Mouse (Mus musculus) regulatory T cell (primary cell): Measurements from ENCODE around the gene Ifnb1.

Experiments used
- in situ Hi-C: fragments of 300-600 bp; cut with MboI, MseI; formaldehyde crosslinking; loops from one replicate; pipeline ENCODE4 v1.15.1; 2025; ENCODE audit warnings: high pct_unique_total_duplicates

Gene Ifnb1

GRCm38 (mm10) chr4:88513743-88514142 lies 8.8 kb downstream of the Ifnb1 start:
- in situ Hi-C loops = no loop called here

DNA sequence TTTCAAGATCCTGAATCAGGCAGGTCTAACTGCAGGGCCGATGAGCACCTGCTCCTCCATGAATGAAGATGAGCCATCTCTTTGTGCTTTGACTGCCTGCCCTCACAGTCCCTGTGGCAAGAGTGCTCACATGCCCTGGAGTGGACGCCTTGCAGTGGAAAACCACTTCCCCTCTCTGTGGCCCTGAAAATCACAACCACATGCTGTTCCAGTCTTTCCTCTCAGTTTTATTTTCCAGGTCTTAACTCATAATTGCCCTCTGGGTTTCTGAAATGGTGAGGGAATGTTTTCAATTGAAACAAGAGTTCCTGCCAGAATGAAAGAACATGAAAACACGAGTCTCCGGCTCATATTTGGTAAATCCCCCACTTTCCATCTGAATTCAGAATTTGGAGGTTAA lies 18.8 kb downstream of the Ifnb1 start:
- in situ Hi-C loops = no loop called here

DNA sequence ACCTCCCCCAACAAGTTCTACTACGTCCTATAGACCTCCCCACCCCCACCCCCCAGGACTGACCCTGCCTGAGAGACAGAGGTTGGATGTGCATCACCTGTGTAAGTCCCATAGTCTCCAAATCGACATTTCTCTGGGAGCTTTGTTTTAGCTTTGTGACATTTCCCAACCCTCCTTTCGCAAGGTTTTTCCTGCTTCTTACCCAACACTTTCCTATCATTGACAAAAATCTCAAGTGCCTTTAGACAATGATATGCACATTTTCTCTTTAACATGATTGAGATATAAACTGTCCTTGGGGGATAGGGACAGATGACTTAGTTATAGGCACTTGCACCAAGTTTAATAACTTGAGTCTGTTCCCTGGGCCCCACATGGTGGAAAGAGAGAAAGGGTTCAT lies 21.3 kb downstream of the Ifnb1 start:
- in situ Hi-C loops = no loop called here

GRCm38 (mm10) chr4:88496321-88497018 lies 26.1 kb downstream of the Ifnb1 start:
- in situ Hi-C loops = no loop called here

GRCm38 (mm10) chr4:88489622-88490021 lies 33.0 kb downstream of the Ifnb1 start:
- in situ Hi-C loops = no loop called here

- in situ Hi-C loops = no loop called here
These were observed 34.5 kb downstream of the Ifnb1 start for GRCm38 (mm10) chr4:88488107-88488506.

DNA sequence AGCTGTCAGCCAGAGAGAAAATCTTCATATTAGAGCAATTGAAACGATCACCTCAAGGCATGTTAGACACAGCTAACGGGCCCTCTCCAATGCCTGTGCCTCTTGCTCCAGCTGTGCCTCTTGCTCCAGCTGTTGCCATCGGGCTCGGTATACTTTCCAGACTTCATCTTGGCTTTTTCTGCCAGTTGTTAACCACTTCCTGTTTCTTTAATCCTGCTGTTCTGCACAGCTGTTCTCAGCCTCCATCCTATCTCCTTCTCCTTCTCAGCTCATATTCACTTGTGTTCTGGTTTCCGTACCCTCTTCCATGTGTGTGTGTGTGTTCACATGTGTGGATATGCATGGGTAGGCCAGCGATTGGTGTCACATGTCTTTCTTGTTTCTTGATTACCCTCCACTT lies 42.4 kb downstream of the Ifnb1 start:
- in situ Hi-C loops = no loop called here

DNA sequence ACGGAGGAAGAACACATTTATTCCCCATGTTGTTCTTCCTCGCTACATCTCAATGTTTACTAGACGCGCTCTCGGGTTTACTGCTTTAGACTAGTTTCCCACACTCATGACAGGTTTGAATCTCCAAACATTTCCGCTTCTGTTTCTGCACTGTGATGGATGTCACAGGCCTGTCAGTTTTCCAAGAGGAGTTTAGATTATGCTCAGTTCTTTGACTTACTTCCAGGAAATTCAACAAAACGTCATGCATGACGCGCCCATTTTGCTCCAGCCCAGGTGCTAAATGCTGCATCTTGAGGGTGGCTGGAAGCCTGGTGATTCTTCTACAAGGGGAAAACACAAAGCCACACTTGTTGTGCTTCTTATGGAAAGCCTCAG lies 43.8 kb downstream of the Ifnb1 start:
- in situ Hi-C loops = no loop called here

DNA sequence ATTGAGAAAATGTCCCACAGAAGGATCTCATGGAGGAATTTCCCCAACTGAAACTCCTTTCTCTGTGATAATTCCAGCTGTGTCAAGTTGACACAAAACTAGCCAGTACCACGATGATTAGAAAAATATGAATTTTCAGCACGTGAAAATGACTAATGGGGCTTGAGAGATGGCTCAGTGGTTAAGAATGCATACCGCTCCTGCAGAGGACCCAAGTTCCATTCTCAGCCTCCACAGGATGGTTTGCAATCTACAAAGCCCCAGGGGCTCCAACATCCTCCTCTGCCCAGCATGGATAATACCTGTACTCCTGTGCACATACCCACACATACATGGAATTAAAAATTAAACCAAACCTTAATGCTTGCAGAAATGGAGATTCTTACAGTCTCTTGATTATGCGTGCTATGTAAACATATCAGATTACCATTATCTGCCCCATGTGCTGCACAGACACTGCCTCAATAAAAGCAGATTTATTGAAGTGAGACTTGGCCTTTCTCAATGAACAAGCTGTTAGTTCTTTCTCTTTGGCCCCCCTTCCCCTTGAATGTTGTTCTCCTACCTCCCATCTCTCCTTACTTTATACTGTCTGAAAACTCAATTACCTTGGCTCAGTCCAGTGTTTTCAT lies 44.3 kb downstream of the Ifnb1 start:
- in situ Hi-C loops = no loop called here

DNA sequence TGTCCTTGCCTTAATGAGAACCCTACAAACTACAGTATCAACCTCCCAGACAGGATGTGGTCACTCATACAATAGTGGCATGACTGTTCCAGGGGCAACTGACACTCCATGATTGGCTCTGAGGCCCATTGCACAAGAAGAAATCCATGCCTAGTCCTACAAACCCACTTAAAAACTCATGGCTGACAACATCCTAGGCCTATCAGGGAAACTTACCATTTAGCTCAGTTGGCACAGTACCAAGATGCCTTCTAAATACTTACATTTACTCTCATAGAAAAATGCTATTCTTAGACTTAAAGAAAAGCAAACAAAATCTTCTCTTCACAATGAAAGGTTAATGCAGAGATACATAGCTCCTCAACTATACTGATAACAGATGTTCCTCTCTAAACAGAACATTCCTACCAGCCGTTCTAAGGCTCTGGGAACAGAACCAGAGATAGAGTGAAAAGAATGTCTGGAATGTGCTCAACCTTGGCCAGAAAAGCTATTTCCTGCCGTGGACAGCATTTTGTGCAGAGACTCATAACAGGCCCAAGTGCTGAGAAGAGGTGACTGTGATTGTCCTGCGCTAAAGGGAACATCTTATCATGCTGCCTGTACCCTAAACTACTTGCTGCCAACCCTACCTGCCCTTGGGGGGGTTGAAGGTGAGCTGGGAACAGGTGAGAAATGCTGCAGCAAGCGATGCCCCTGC lies 45.9 kb downstream of the Ifnb1 start:
- in situ Hi-C loops = no loop called here

GRCm38 (mm10) chr4:88476084-88476483 lies 46.5 kb downstream of the Ifnb1 start:
- in situ Hi-C loops = no loop called here
